In genomic region chr7:113250433-113250991, GRCm38 (mm10) we compare ENCODE assay signal across 9 mouse cellular contexts. TPM values are rescaled to one million over a fixed set of nuclear protein-coding genes. Genes with fewer than 3 reads are reported as not detected.
A peak's percentile ranks its signal among the peaks of the same experiment; 100 is the strongest.
DNase-seq lines count a peak whose midpoint lies in the region; ATAC-seq and TF ChIP-seq lines count a peak whose summit lies in the region.
"Had no signal": no experiment of that assay in that cellular context is flagged by ENCODE, and none has a peak within 500 bp of the region (broad histone marks: within the 10 kb centered on the region; RNA-seq: fewer than 3 reads in every experiment).

No protein-coding gene starts in this region.

- intact Hi-C loops in gastrocnemius, postnatal 14 days (cut with DNase I; ENCODE audit: low total_unique reads): loop anchor here (5.0 kb wide), 1 partner anchor 108 kb away; no protein-coding TSS in a partner anchor

- peak; percentile 72 for ATAC-seq in intestine, embryonic 14.5 days (replicated peaks; ENCODE audit: low FRiP score, low TSS enrichment, low read depth)
- peak; percentile 79 for ATAC-seq in liver, postnatal 0 days
- peak; percentile 50 for ATAC-seq in neural tube, embryonic 15.5 days (ENCODE audit: low FRiP score)

- no peak overlapping the region for H3K4me2 ChIP-seq in intestine, embryonic 14.5 days (ENCODE audit: low read length)
- no peak overlapping the region for H3K4me2 ChIP-seq in liver, postnatal 0 days (ENCODE audit: low read depth, low read length)
- H3K4me2 ChIP-seq in neural tube, embryonic 15.5 days: no peak overlapping the region

- no peaks in the 10 kb centered on the region for H3K36me3 ChIP-seq in ES-E14 (ENCODE audit: control insufficient read depth, insufficient read depth, low read length, poor library complexity, severe bottlenecking)
- H3K36me3 ChIP-seq in intestine, embryonic 14.5 days (ENCODE audit: control insufficient read depth, insufficient read depth, low read length): no peaks in the 10 kb centered on the region
- no peaks in the 10 kb centered on the region for H3K36me3 ChIP-seq in liver, postnatal 0 days (replicated peaks; ENCODE audit: insufficient read depth, low read length)
- H3K36me3 ChIP-seq in neural tube, embryonic 15.5 days: no peaks in the 10 kb centered on the region

- 51% methylated on average over 3 of the region's 3 CpGs for WGBS in intestine, embryonic 14.5 days
- WGBS in liver, postnatal 0 days (ENCODE audit: insufficient replicate concordance): 40% methylated on average over 3 of the region's 3 CpGs
- WGBS in neural tube, embryonic 15.5 days: 44% methylated on average over 3 of the region's 3 CpGs

- no peaks in the 10 kb centered on the region for H3K27me3 ChIP-seq in intestine, embryonic 14.5 days (replicated peaks; ENCODE audit: control insufficient read depth, insufficient read depth, low read length)
- H3K27me3 ChIP-seq in liver, postnatal 0 days (ENCODE audit: insufficient read depth, low read length): no peaks in the 10 kb centered on the region
- H3K27me3 ChIP-seq in neural tube, embryonic 15.5 days (replicated peaks): no peaks in the 10 kb centered on the region

- TF ChIP-seq CTCF in liver, postnatal 0 days (IDR thresholded peaks at IDR 0.05; ENCODE audit: low read depth): peak; percentile 83

- H3K4me3 ChIP-seq in ES-E14 (ENCODE audit: insufficient read depth in 1 of 2, low read depth in 1 of 2, low read length in 2 of 2, poor library complexity in 1 of 2, severe bottlenecking in 1 of 2): no peak overlapping the region
- no peak overlapping the region for H3K4me3 ChIP-seq in intestine, embryonic 14.5 days (ENCODE audit: low read depth, low read length)
- H3K4me3 ChIP-seq in liver, postnatal 0 days (ENCODE audit: low read depth, low read length): no peak overlapping the region
- H3K4me3 ChIP-seq in neural tube, embryonic 15.5 days (replicated peaks): no peak overlapping the region
- H3K4me3 ChIP-seq: erythroblast, embryonic 14.5 days had no signal

- peaks cover 0 to 2% of the 10 kb centered on the region in 2 experiments; a peak in 2 of 4 replicates for H3K4me1 ChIP-seq in ES-E14 (ENCODE audit: control insufficient read depth in 2 of 2, insufficient read depth in 2 of 2, low read length in 2 of 2, poor library complexity in 1 of 2)
- H3K4me1 ChIP-seq in intestine, embryonic 14.5 days (replicated peaks; ENCODE audit: control insufficient read depth, insufficient read depth, low read length): peaks cover 10% of the 10 kb centered on the region; the same call in 1 of the 2 replicates
- peaks cover 16% of the 10 kb centered on the region for H3K4me1 ChIP-seq in liver, postnatal 0 days (ENCODE audit: insufficient read depth)
- peaks cover 55% of the 10 kb centered on the region for H3K4me1 ChIP-seq in neural tube, embryonic 15.5 days

- no peak overlapping the region for H3K27ac ChIP-seq in ES-E14 (ENCODE audit: insufficient read depth, low read depth, low read length, poor library complexity, severe bottlenecking)
- H3K27ac ChIP-seq in intestine, embryonic 14.5 days (ENCODE audit: low read depth): peak overlapping the region; percentile 14; the same call in 1 of the 2 replicates
- H3K27ac ChIP-seq in liver, postnatal 0 days (ENCODE audit: low read depth): peak overlapping the region; percentile 12; the same call in 1 of the 2 replicates
- H3K27ac ChIP-seq in neural tube, embryonic 15.5 days (replicated peaks): peak overlapping the region; percentile 80

- DNase-seq in 3134 (ENCODE audit: extremely low read depth, insufficient read length, low spot score): peak; percentile 40
- DNase-seq in ES-E14 (ENCODE audit: low read depth, low spot score): peak; percentile 41
- peak; percentile 62 for DNase-seq in cerebellum, adult 9-10 months
- DNase-seq in gastrocnemius, postnatal 14 days: peak; percentile 24
- peak; percentile 73 for DNase-seq in intestine, embryonic 14.5 days (ENCODE audit: low spot score)
- peak; percentile 59 for DNase-seq in liver, postnatal 0 days
- DNase-seq in ovary, postnatal 36 days (ENCODE audit: low spot score): no peak

- H3K9ac ChIP-seq in ES-E14 (ENCODE audit: insufficient read depth, low read depth, low read length, poor library complexity, severe bottlenecking): no peak overlapping the region
- no peak overlapping the region for H3K9ac ChIP-seq in intestine, embryonic 14.5 days (ENCODE audit: low read length)
- H3K9ac ChIP-seq in liver, postnatal 0 days (replicated peaks): no peak overlapping the region
- 0 out of 2 replicates have a peak overlapping the region, but pooled peaks have one; percentile 3 for H3K9ac ChIP-seq in neural tube, embryonic 15.5 days (replicated peaks)

- in situ Hi-C loops in ES-E14 (cut with MboI; ENCODE audit: low sequenced_read_pairs in 2 of 2, unreplicated experiment in 2 of 2): loop anchor here (5.0 to 25.0 kb wide), 3 partner anchors 106 to 338 kb away; no protein-coding TSS in a partner anchor

- TF ChIP-seq EP300 in liver, postnatal 0 days (IDR thresholded peaks at IDR 0.05; ENCODE audit: low read depth): no peak

- H3K9me3 ChIP-seq in ES-E14 (ENCODE audit: control insufficient read depth, insufficient read depth, low read depth, low read length): no peaks in the 10 kb centered on the region
- H3K9me3 ChIP-seq in intestine, embryonic 14.5 days (ENCODE audit: control insufficient read depth, low read length): no peaks in the 10 kb centered on the region
- no peaks in the 10 kb centered on the region for H3K9me3 ChIP-seq in liver, postnatal 0 days (ENCODE audit: low read length)
- no peaks in the 10 kb centered on the region for H3K9me3 ChIP-seq in neural tube, embryonic 15.5 days (replicated peaks)

TF ChIP-seq in ES-E14, 5 proteins besides CTCF, POLR2A, EP300 and RAD21:
- no peak for TF ChIP-seq HCFC1 (IDR thresholded peaks at IDR 0.05; ENCODE audit: borderline replicate concordance, insufficient read depth, low read length)
- TF ChIP-seq ZC3H11A (IDR thresholded peaks at IDR 0.05; ENCODE audit: borderline replicate concordance, low read depth, low read length): peak; percentile 31; the same call in 1 of the 2 replicates

RNA-seq across cellular contexts. Expression of gene Arntl, which starts 43.2 kb away (rescaled TPM):
- 7.2 and 10.0 TPM in 2 replicates for total RNA-seq in ES-E14 (2012; rRNA removed)
- 10 to 100 TPM; 11.8 to 13.1 TPM for total RNA-seq in gastrocnemius, postnatal 14 days (2021)
- 7.9 TPM in 2 replicates for polyA plus RNA-seq in intestine, embryonic 14.5 days (2014; fragmentation: Nextera tagmentation; extraction: Ambion mirVana)
- 7.0 and 8.9 TPM in 2 replicates for polyA plus RNA-seq in liver, postnatal 0 days (2015; fragmentation: Nextera tagmentation; extraction: Ambion mirVana)
- polyA plus RNA-seq in neural tube, embryonic 15.5 days (2015; fragmentation: Nextera tagmentation; extraction: Ambion mirVana): 14.4 and 17.7 TPM in 2 replicates
